Mouse (Mus musculus): ENCODE measurements at regions not wholly inside any gene's neighbourhood (a gene's known extent, or its start where the extent isn't known, plus 50 kb on each side); places are given as distances from the start of the nearest gene placed in this dataset.

DNA sequence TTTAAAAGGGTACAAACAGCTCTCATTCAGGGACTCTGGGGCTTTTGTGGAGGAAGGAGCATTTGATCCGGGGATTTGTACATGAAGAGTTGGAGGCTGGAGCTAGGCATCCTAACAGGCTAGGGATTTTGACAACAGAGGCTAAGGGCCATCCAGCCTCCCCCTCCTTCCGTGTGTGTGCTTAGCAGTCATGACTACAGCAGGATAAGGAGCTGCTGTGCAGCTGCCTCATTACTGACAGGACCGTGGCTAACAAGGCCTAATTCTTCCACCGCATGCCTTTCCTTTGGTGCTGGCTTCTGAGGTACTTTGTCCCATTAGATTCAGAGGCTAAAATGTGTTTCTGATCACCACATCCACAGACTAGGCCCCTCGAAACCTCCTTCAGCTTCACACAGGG is 110.0 kb upstream of the Stx16 start:
- no peak for ATAC-seq (ENCODE audit: insufficient number of reproducible peaks, insufficient read depth, low FRiP score, low read depth)
- no peaks in the 10 kb centered on the region for H3K9me3 ChIP-seq (ENCODE audit: control insufficient read depth, low read length)
- no peak overlapping the region for H3K9ac ChIP-seq (ENCODE audit: low read length)
- H3K4me3 ChIP-seq (ENCODE audit: control insufficient read depth in 1 of 2, insufficient read depth in 1 of 2, low read depth in 1 of 2, low read length in 2 of 2), result no peak overlapping the region
- H3K4me1 ChIP-seq (ENCODE audit: control insufficient read depth in 2 of 2, insufficient read depth in 2 of 2, low read length in 2 of 2), result no peaks in the 10 kb centered on the region
- no peak overlapping the region for H3K4me2 ChIP-seq (ENCODE audit: low read length)
- no peaks in the 10 kb centered on the region for H3K27me3 ChIP-seq (ENCODE audit: control insufficient read depth, insufficient read depth, low read length)
- 75% methylated on average over 5 of the region's 5 CpGs for WGBS
- no peaks in the 10 kb centered on the region for H3K36me3 ChIP-seq (ENCODE audit: control insufficient read depth, insufficient read depth, low read length)
- no peak overlapping the region for H3K27ac ChIP-seq (replicated peaks in 1 of 2; ENCODE audit: control insufficient read depth in 1 of 2, insufficient read depth in 1 of 2, low read depth in 2 of 2, low read length in 2 of 2)

DNA sequence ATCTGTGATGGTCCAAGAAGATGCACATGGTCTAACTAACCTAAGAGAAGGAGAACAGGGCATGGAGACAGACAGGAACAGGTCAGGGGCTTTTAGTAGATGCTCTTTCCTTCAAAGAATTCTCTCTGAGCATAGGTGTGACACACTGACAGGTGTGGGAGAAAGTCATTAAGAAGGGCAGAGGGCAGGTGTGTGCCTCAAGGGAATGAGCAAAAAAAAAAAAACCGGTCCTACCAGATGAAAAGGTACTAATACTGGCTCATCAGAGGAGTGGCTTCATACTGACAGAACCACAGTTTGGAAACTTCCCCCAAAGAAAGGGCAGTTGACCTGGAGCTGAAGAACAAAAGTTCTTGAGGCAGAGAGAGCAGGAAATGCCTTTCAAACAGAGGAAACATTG is 105.3 kb upstream of the Stx16 start:
- no peak for ATAC-seq (ENCODE audit: insufficient number of reproducible peaks, insufficient read depth, low FRiP score, low read depth)
- no peaks in the 10 kb centered on the region for H3K9me3 ChIP-seq (ENCODE audit: control insufficient read depth, low read length)
- H3K4me3 ChIP-seq (ENCODE audit: control insufficient read depth in 1 of 2, insufficient read depth in 1 of 2, low read depth in 1 of 2, low read length in 2 of 2), result no peak overlapping the region
- H3K27ac ChIP-seq (replicated peaks in 1 of 2; ENCODE audit: control insufficient read depth in 1 of 2, insufficient read depth in 1 of 2, low read depth in 2 of 2, low read length in 2 of 2), result no peak overlapping the region
- no peaks in the 10 kb centered on the region for H3K4me1 ChIP-seq (ENCODE audit: control insufficient read depth in 2 of 2, insufficient read depth in 2 of 2, low read length in 2 of 2)
- H3K9ac ChIP-seq (ENCODE audit: low read length), result no peak overlapping the region
- no peak overlapping the region for H3K4me2 ChIP-seq (ENCODE audit: low read length)
- 73% methylated on average over 1 of the region's 1 CpGs for WGBS
- no peaks in the 10 kb centered on the region for H3K36me3 ChIP-seq (ENCODE audit: control insufficient read depth, insufficient read depth, low read length)
- H3K27me3 ChIP-seq (ENCODE audit: control insufficient read depth, insufficient read depth, low read length), result no peaks in the 10 kb centered on the region

DNA sequence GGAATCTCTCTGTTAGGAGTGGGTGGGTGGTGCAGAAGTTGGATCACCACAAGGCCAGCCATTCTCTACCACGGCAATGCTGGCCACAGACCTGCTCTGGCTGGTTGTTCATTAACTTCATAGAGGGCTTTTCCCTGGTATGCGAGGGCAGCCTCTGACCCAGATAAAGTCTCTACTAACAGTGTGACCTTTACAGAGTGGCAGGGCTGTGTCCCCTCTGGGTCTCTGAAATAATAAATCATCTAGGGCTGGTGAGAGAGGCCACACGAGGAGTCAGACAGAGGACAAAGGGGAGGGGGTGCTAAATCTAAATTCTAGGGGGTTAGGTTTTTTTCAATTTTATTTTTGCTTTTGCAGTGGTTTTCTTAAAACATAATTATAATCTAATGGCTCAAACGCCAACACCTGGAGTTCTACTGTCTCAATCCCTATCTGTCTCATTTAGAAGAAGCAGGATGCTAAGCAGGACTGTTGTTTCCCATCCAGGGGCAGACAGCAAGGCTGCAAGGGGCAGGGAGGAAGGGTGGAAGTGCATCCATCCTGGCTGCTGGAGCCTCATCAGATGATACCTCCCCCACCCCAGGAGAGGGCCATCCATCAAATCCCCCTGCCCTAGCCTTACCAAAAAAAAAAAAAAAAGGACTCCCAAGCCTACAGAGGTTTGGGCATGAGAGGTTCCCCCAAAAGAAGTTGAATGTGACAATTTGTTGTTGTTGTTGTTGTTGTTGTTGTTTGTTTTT is 99.6 kb upstream of the Stx16 start:
- no peak for ATAC-seq (ENCODE audit: insufficient number of reproducible peaks, insufficient read depth, low FRiP score, low read depth)
- no peak overlapping the region for H3K27ac ChIP-seq (replicated peaks in 1 of 2; ENCODE audit: control insufficient read depth in 1 of 2, insufficient read depth in 1 of 2, low read depth in 2 of 2, low read length in 2 of 2)

DNA sequence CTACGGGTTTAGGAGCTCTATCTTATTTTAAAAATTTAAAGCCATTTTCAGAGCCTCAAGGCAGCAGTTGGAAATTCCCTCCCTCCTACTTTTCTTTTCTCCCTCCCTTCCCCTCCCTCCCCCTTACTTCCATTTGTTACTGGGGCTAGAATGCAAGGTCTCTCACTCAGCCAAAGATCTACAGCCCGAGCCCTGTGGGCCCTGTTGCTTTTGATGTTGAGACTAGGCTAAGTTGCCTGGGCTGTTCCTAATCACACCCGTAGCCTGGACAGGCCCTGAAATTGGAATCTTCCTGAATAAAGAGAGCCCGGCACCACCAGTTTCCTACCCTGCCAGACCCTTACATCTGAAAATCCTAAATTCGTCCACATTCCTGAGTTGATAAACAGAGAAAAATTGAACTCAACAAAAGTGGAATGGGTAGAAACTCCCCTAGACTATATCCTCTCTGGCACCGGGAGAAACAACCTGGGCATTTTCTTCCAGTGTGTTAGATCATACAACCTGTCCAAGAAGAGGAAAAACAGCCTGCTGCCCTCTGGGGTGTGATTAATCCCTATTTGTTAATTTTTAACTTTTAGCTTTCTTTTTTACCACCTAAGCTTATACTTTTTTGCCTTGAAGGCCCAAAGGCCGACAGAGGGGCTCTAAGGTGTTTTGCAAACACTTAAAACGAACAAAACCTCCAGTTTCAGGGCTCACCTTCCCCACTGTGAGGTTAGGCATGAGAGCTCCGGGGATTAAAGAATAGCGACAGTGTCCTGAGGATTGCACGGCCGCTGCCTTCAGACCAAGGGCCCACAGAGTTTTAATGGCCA is 98.7 kb upstream of the Stx16 start:
- H3K4me1 ChIP-seq (ENCODE audit: control insufficient read depth in 2 of 2, insufficient read depth in 2 of 2, low read length in 2 of 2), result no peaks in the 10 kb centered on the region
- no peak for ATAC-seq (ENCODE audit: insufficient number of reproducible peaks, insufficient read depth, low FRiP score, low read depth)
- no peak overlapping the region for H3K9ac ChIP-seq (ENCODE audit: low read length)
- H3K36me3 ChIP-seq (ENCODE audit: control insufficient read depth, insufficient read depth, low read length), result no peaks in the 10 kb centered on the region
- no peaks in the 10 kb centered on the region for H3K27me3 ChIP-seq (ENCODE audit: control insufficient read depth, insufficient read depth, low read length)
- H3K4me3 ChIP-seq (ENCODE audit: control insufficient read depth in 1 of 2, insufficient read depth in 1 of 2, low read depth in 1 of 2, low read length in 2 of 2), result no peak overlapping the region
- no peaks in the 10 kb centered on the region for H3K9me3 ChIP-seq (ENCODE audit: control insufficient read depth, low read length)
- 50% methylated on average over 12 of the region's 12 CpGs for WGBS
- H3K4me2 ChIP-seq (ENCODE audit: low read length), result no peak overlapping the region
- H3K27ac ChIP-seq (replicated peaks in 1 of 2; ENCODE audit: control insufficient read depth in 1 of 2, insufficient read depth in 1 of 2, low read depth in 2 of 2, low read length in 2 of 2), result no peak overlapping the region

More for the DNA sequence above, 99.6 kb upstream of the Stx16 start:
- H3K36me3 ChIP-seq (ENCODE audit: control insufficient read depth, insufficient read depth, low read length), result no peaks in the 10 kb centered on the region
- H3K4me1 ChIP-seq (ENCODE audit: control insufficient read depth in 2 of 2, insufficient read depth in 2 of 2, low read length in 2 of 2), result no peaks in the 10 kb centered on the region
- no peaks in the 10 kb centered on the region for H3K27me3 ChIP-seq (ENCODE audit: control insufficient read depth, insufficient read depth, low read length)
- no peaks in the 10 kb centered on the region for H3K9me3 ChIP-seq (ENCODE audit: control insufficient read depth, low read length)
- no peak overlapping the region for H3K4me3 ChIP-seq (ENCODE audit: control insufficient read depth in 1 of 2, insufficient read depth in 1 of 2, low read depth in 1 of 2, low read length in 2 of 2)
- H3K4me2 ChIP-seq (ENCODE audit: low read length), result no peak overlapping the region
- WGBS, result 28% methylated on average over 4 of the region's 4 CpGs
- no peak overlapping the region for H3K9ac ChIP-seq (ENCODE audit: low read length)

DNA sequence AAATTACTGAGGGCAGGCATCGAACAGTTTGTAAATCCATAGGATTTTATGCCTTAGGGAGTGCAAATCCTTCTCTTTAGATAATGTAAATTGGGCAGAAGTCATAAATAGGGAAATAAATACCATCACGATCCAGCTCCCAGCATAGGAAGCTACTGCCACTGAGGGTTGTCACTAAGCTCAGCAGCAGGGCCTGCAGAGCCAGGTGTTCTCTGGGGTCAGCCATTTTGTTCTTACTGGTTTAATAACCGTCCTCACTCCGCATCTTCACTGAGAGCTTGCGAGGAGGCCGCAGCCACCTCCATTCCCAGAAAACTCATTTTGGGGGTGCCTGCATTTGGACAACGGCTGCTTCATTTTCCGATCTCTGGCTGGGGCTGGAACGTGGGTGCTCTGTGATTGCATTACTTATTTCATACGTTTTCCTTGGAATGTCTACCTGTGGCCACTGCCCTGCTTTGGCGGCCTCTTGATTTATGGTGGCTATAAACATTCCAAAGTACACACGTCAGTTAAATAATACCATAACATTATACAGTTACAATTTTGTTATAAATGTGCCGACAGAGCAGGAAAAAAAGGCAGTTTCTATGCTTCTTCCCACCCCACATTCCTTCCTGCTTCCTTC is 97.9 kb upstream of the Stx16 start:
- no peak overlapping the region for H3K27ac ChIP-seq (replicated peaks in 1 of 2; ENCODE audit: control insufficient read depth in 1 of 2, insufficient read depth in 1 of 2, low read depth in 2 of 2, low read length in 2 of 2)

DNA sequence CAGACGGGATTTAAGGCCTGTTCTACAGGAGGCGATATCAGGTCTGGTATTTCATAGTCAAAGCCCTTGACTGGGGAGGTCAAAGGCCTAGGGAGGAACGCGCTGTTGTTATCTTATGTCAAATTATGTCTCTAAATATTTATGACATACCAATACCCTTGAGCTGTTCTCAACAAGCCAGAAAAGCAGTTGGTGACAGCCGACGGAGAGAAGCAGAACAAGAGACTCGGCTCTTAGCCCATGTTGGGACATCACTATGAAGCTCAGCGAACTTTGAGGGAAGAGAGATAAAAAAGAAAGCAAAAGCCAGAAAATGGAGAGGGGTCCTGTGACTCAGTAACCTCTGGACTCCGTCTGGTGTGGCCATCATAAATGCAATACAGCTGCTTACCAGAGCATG is 95.1 kb upstream of the Stx16 start:
- Histone ChIP-seq H3K27me3 (ENCODE audit: control insufficient read depth, insufficient read depth, low read length) (no peaks in the 10 kb centered on the region), H3K27ac (replicated peaks in 1 of 2; ENCODE audit: control insufficient read depth in 1 of 2, insufficient read depth in 1 of 2, low read depth in 2 of 2, low read length in 2 of 2) (no peak overlapping the region), H3K9me3 (ENCODE audit: control insufficient read depth, low read length) (no peaks in the 10 kb centered on the region), H3K9ac (ENCODE audit: low read length) (no peak overlapping the region), H3K4me1 (ENCODE audit: control insufficient read depth in 2 of 2, insufficient read depth in 2 of 2, low read length in 2 of 2) (no peaks in the 10 kb centered on the region), H3K4me2 (ENCODE audit: low read length) (no peak overlapping the region), H3K36me3 (ENCODE audit: control insufficient read depth, insufficient read depth, low read length) (no peaks in the 10 kb centered on the region), H3K4me3 (ENCODE audit: control insufficient read depth in 1 of 2, insufficient read depth in 1 of 2, low read depth in 1 of 2, low read length in 2 of 2) (no peak overlapping the region)
- ATAC-seq (ENCODE audit: insufficient number of reproducible peaks, insufficient read depth, low FRiP score, low read depth), result no peak
- 63% methylated on average over 9 of the region's 9 CpGs for WGBS

More for the DNA sequence above, 97.9 kb upstream of the Stx16 start:
- WGBS, result 84% methylated on average over 13 of the region's 13 CpGs
- Histone ChIP-seq H3K9ac (ENCODE audit: low read length) (no peak overlapping the region), H3K36me3 (ENCODE audit: control insufficient read depth, insufficient read depth, low read length) (no peaks in the 10 kb centered on the region), H3K4me2 (ENCODE audit: low read length) (no peak overlapping the region), H3K9me3 (ENCODE audit: control insufficient read depth, low read length) (no peaks in the 10 kb centered on the region), H3K4me3 (ENCODE audit: control insufficient read depth in 1 of 2, insufficient read depth in 1 of 2, low read depth in 1 of 2, low read length in 2 of 2) (no peak overlapping the region), H3K27me3 (ENCODE audit: control insufficient read depth, insufficient read depth, low read length) (no peaks in the 10 kb centered on the region), H3K4me1 (ENCODE audit: control insufficient read depth in 2 of 2, insufficient read depth in 2 of 2, low read length in 2 of 2) (no peaks in the 10 kb centered on the region)
- ATAC-seq (ENCODE audit: insufficient number of reproducible peaks, insufficient read depth, low FRiP score, low read depth), result no peak

DNA sequence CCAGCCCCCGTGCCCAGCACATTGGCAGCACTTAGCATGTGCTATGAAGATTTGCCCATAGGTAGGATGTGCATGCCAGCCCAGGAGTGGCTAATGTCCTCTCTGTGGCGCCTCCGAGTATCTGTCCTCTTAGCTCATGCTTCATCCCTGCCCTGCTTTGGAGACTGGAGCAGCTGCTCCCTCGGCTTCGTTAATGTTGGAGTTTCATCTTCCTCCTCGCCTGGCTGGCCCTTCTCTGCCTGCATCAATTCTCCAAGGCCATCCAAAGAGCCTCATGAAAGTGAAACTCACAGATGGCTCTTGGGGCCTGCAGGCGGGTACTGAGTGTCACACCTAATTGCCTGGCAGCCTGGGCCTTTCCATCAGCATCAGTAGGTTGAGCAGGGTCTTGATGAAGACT is 88.6 kb upstream of the Stx16 start:
- H3K4me3 ChIP-seq (ENCODE audit: control insufficient read depth in 1 of 2, insufficient read depth in 1 of 2, low read depth in 1 of 2, low read length in 2 of 2), result no peak overlapping the region
- no peaks in the 10 kb centered on the region for H3K36me3 ChIP-seq (ENCODE audit: control insufficient read depth, insufficient read depth, low read length)
- H3K27ac ChIP-seq (replicated peaks in 1 of 2; ENCODE audit: control insufficient read depth in 1 of 2, insufficient read depth in 1 of 2, low read depth in 2 of 2, low read length in 2 of 2), result no peak overlapping the region
- H3K9me3 ChIP-seq (ENCODE audit: control insufficient read depth, low read length), result no peaks in the 10 kb centered on the region
- no peak for ATAC-seq (ENCODE audit: insufficient number of reproducible peaks, insufficient read depth, low FRiP score, low read depth)
- H3K4me1 ChIP-seq (ENCODE audit: control insufficient read depth in 2 of 2, insufficient read depth in 2 of 2, low read length in 2 of 2), result peaks cover 8 to 10% of the 10 kb centered on the region in 2 experiments
- H3K4me2 ChIP-seq (ENCODE audit: low read length), result no peak overlapping the region
- no peak overlapping the region for H3K9ac ChIP-seq (ENCODE audit: low read length)
- 80% methylated on average over 7 of the region's 7 CpGs for WGBS
- H3K27me3 ChIP-seq (ENCODE audit: control insufficient read depth, insufficient read depth, low read length), result no peaks in the 10 kb centered on the region

Measured in heart, embryonic 14.5 days (tissue).